Mouse (Mus musculus) intestine, embryonic 16.5 days (tissue): ENCODE data around the gene Olfr434. TPM values are rescaled to one million over a fixed set of nuclear protein-coding genes. Genes with fewer than 3 reads are reported as not detected.
A peak's percentile ranks its signal among the peaks of the same experiment; 100 is the strongest.
"Not testable (repeated sequence)": the region's sequence is repeated elsewhere in the genome, so short reads cannot be mapped to it uniquely, and the experiment has no call there.

Experiments used
- ATAC-seq: fragments of 200-750 bp; cut with Nextera tagmentation; 2 replicates; pipeline ENCODE4 v1.8.0; 2017; ENCODE audit warnings: moderate TSS enrichment, moderate library complexity
- H3K27ac ChIP-seq: fragments of 300-500 bp; sonication (generic); 2 replicates; pipeline ENCODE4 v1.5.1; 2014; ENCODE audit warnings: mild to moderate bottlenecking, low read length
- H3K27me3 ChIP-seq: fragments of 300-500 bp; sonication (generic); replicated peaks from 2 replicates; pipeline ENCODE4 v1.6.1; 2014; ENCODE audit warnings: low read length, control low read depth, mixed read lengths; ENCODE audit not compliant: control insufficient read depth, insufficient read depth
- H3K36me3 ChIP-seq: fragments of 300-500 bp; sonication (generic); 2 replicates; pipeline ENCODE4 v1.6.1; 2014; ENCODE audit warnings: low read length, control low read depth; ENCODE audit not compliant: control insufficient read depth, insufficient read depth
- H3K4me1 ChIP-seq: fragments of 300-500 bp; sonication (generic); 2 replicates; pipeline ENCODE4 v1.6.1; 2014; ENCODE audit warnings: low read length, control low read depth, mixed read lengths; ENCODE audit not compliant: control insufficient read depth, insufficient read depth
- H3K4me2 ChIP-seq: fragments of 300-500 bp; sonication (generic); 2 replicates; pipeline ENCODE4 v1.6.1; 2014; ENCODE audit warnings: low read depth, low read length, control low read depth
- H3K4me3 ChIP-seq: fragments of 300-500 bp; sonication (generic); 2 replicates; pipeline ENCODE4 v1.5.1; 2014; ENCODE audit warnings: mild to moderate bottlenecking, low read length
- H3K9ac ChIP-seq: fragments of 300-500 bp; sonication (generic); 2 replicates; pipeline ENCODE4 v1.6.1; 2014; ENCODE audit warnings: low read depth, low read length
- H3K9me3 ChIP-seq: fragments of 300-500 bp; sonication (generic); 2 replicates; pipeline ENCODE4 v1.6.1; 2016; ENCODE audit warnings: low read length, control low read depth; ENCODE audit not compliant: control insufficient read depth
- WGBS: fragments of 180-500 bp; shearing (Covaris S2); extraction: QIAGEN DNeasy Blood & Tissue Kit; methylation state at CpG from one replicate; pipeline ENCODE4 v1.1.7; 2014; 5-methylcytosine and 5-hydroxymethylcytosine counted together
- polyA plus RNA-seq: library from polyadenylated mRNA; unstranded; fragments of >200 nt; fragmentation: Nextera tagmentation; extraction: Ambion mirVana; gene quantifications from 2 replicates; pipeline ENCODE4 v1.2.1, GENCODE M21; 2015

The Olfr434 gene
- polyA plus RNA-seq, 1 experiment from 2014 or later = not detected

DNA sequence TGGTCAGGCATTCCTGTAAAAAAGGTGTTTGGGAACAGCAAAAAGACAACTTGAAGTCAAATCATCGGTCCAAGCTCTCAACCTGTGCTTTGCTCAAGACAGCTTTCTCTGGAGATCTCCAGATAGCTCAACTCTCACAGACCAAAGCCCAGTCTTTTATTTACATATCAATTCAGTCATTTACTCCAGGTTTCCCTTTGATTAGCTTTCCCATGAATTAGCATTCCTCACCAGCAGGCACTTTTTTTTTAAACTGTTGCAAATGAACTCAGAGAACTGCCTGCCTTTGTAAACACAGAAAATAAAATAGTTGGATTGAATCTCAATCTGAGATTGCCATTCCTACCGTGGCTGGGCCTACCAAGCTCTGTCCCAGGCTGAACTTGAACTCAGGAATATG is 7.5 kb upstream of the Olfr434 start:
- no peak overlapping the region for H3K4me2 ChIP-seq
- no peak for ATAC-seq
- H3K27ac ChIP-seq = no peak overlapping the region
- H3K27me3 ChIP-seq = no peaks in the 10 kb centered on the region
- H3K9ac ChIP-seq = no peak overlapping the region
- no peaks in the 10 kb centered on the region for H3K9me3 ChIP-seq
- no peaks in the 10 kb centered on the region for H3K4me1 ChIP-seq
- no peak overlapping the region for H3K4me3 ChIP-seq
- H3K36me3 ChIP-seq = no peaks in the 10 kb centered on the region
- WGBS = 49% methylated on average over 2 of the region's 2 CpGs

GRCm38 (mm10) chr6:43231255-43231654 is 18.4 kb downstream of the Olfr434 start, which contains the start of gene Olfr47:
TSS of gene Olfr47 (plus strand) at chr6:43231529.
- H3K9ac ChIP-seq, H3K9me3 ChIP-seq, H3K36me3 ChIP-seq, H3K27me3 ChIP-seq, H3K4me2 ChIP-seq, H3K27ac ChIP-seq, H3K4me1 ChIP-seq, H3K4me3 ChIP-seq, ATAC-seq: not testable (repeated sequence)
- 80% methylated on average over 1 of the region's 1 CpGs for WGBS

DNA sequence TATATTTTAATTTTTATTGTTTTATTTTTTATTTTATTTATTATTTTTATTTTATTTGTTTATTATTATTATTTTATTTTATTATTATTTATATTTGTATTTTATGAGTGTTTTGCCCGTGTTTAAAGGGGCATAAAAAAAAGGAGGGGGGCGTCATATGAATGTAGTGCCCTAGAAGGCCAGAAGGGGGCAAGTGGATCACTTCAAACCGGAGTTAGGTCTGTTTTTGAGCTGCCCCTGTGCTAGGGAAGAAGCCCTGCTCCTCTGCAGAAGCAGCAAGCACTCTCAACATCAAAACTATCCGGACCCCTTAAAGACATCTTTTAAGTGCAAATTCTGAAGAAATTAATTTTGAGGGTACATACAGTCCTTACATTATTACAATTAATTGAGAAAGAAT is 29.2 kb downstream of the Olfr434 start:
- no peak overlapping the region for H3K9ac ChIP-seq
- H3K27ac ChIP-seq = no peak overlapping the region
- no peaks in the 10 kb centered on the region for H3K36me3 ChIP-seq
- no peaks in the 10 kb centered on the region for H3K4me1 ChIP-seq
- no peak for ATAC-seq
- no peaks in the 10 kb centered on the region for H3K9me3 ChIP-seq
- WGBS = 15% methylated on average over 4 of the region's 4 CpGs
- no peak overlapping the region for H3K4me3 ChIP-seq
- no peak overlapping the region for H3K4me2 ChIP-seq
- no peaks in the 10 kb centered on the region for H3K27me3 ChIP-seq

DNA sequence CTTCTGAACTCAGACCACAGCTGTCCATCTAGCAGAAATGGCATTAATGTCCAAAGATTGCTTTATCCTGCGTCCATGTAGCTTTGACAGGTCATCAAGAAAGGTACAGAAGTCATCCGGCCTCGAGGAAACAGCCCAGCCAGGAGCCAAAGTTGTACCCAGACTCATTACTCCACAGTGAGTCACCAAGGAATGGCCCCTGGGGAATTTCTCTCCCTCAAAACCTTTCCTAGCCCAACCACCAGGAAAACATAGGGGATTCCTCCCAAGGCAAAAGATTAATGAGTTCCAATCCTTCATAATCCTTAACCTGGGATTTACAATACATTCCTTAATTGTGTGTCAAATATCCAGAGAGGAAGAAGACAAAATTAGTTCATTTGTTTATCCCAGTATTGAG is 34.6 kb downstream of the Olfr434 start:
- Histone ChIP-seq H3K9me3 (no peaks in the 10 kb centered on the region), H3K4me1 (no peaks in the 10 kb centered on the region), H3K27me3 (no peaks in the 10 kb centered on the region), H3K36me3 (no peaks in the 10 kb centered on the region), H3K4me2 (no peak overlapping the region), H3K4me3 (no peak overlapping the region), H3K27ac (no peak overlapping the region), H3K9ac (no peak overlapping the region)
- ATAC-seq = no peak
- WGBS = 68% methylated on average over 3 of the region's 3 CpGs

GRCm38 (mm10) chr6:43252994-43253393 is 40.2 kb downstream of the Olfr434 start:
- 79% methylated on average over 1 of the region's 1 CpGs for WGBS
- no peak overlapping the region for H3K27ac ChIP-seq
- no peak overlapping the region for H3K4me2 ChIP-seq
- no peaks in the 10 kb centered on the region for H3K9me3 ChIP-seq
- no peaks in the 10 kb centered on the region for H3K27me3 ChIP-seq
- no peak overlapping the region for H3K4me3 ChIP-seq
- H3K9ac ChIP-seq = no peak overlapping the region
- ATAC-seq = no peak
- no peaks in the 10 kb centered on the region for H3K36me3 ChIP-seq
- no peaks in the 10 kb centered on the region for H3K4me1 ChIP-seq

DNA sequence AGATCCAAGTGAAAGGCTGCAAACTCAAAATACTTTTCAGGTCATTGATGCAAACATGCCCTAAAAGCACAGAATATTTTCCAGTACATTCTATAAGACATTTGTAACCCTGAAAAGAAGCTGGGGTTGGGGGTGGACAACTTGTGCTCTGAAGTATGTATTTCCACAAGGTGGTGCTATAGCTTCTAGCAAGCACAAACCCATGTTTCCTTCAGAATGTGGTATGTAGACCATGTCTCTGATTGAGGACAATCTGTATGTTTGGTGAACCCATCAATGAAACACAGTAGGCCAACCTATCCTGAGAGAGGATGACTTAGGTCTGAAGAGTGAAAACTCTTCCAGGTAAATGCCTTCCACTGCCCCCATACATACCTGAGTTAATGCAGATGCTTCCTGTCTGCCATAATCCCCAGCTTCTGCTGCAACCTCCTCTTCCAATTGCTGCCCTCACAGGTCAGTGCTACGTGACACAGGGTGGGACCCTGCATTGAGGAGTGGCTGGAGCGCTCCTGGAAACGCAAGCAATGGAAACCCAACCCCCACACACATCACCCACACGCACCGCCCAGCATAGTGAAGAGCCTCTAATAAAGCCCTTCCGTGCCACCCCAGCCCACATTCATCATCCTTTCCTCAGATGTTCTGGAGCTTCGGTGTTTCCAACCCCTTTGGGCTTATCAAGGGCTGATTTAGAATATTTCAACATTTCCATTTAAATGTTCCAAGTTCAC is 41.5 kb downstream of the Olfr434 start:
- H3K9ac ChIP-seq = no peak overlapping the region
- no peaks in the 10 kb centered on the region for H3K36me3 ChIP-seq
- no peak overlapping the region for H3K4me2 ChIP-seq
- H3K4me1 ChIP-seq = no peaks in the 10 kb centered on the region
- ATAC-seq = 0 out of 2 replicates have a peak, but pooled peaks have one; percentile 46
- H3K4me3 ChIP-seq = no peak overlapping the region
- H3K9me3 ChIP-seq = no peaks in the 10 kb centered on the region
- no peaks in the 10 kb centered on the region for H3K27me3 ChIP-seq
- H3K27ac ChIP-seq = no peak overlapping the region
- 57% methylated on average over 7 of the region's 7 CpGs for WGBS

GRCm38 (mm10) chr6:43260756-43261155 is 47.9 kb downstream of the Olfr434 start:
- Histone ChIP-seq H3K9me3 (no peaks in the 10 kb centered on the region), H3K9ac (no peak overlapping the region), H3K27ac (no peak overlapping the region), H3K4me3 (no peak overlapping the region), H3K4me2 (no peak overlapping the region), H3K27me3 (no peaks in the 10 kb centered on the region), H3K4me1 (0 out of 2 replicates have a peak, but pooled peaks cover 4% of the 10 kb centered on the region), H3K36me3 (no peaks in the 10 kb centered on the region)
- 52% methylated on average over 2 of the region's 2 CpGs for WGBS
- no peak for ATAC-seq

GRCm38 (mm10) chr6:43265363-43266041 is 52.7 kb downstream of the Olfr434 start, which contains the start of gene Arhgef5:
TSS of gene Arhgef5 (plus strand) at chr6:43265582.
- Histone ChIP-seq H3K9ac (peak within 1 kb of the TSS; percentile 90), H3K4me2 (peak within 1 kb of the TSS; percentile 81), H3K4me3 (peak within 1 kb of the TSS; percentile 78), H3K27ac (peak within 1 kb of the TSS; percentile 76), H3K36me3 (0 out of 2 replicates have a peak, but pooled peaks cover 2% of the 10 kb centered on the region), H3K27me3 (no peaks in the 10 kb centered on the region), H3K9me3 (no peaks in the 10 kb centered on the region), H3K4me1 (peaks cover 13% of the 10 kb centered on the region)
- WGBS = under 1% methylated on average over 48 of the region's 48 CpGs
- peak; percentile 96 for ATAC-seq

GRCm38 (mm10) chr6:43266356-43266755 is 53.5 kb downstream of the Olfr434 start:
- Histone ChIP-seq H3K4me1 (peaks cover 13% of the 10 kb centered on the region), H3K4me3 (peak overlapping the region; percentile 78), H3K27me3 (no peaks in the 10 kb centered on the region), H3K4me2 (peak overlapping the region; percentile 81), H3K9me3 (no peaks in the 10 kb centered on the region), H3K27ac (peak overlapping the region; percentile 76), H3K9ac (peak overlapping the region; percentile 90), H3K36me3 (0 out of 2 replicates have a peak, but pooled peaks cover 2% of the 10 kb centered on the region)
- 2% methylated on average over 8 of the region's 8 CpGs for WGBS
- peak; percentile 70 for ATAC-seq
